Mouse (Mus musculus) small intestine, adult 2 months (tissue): ENCODE results near the gene Zfp558. TPM values are rescaled to one million over a fixed set of nuclear protein-coding genes. Genes with fewer than 3 reads are reported as not detected.

Experiments
- polyA plus RNA-seq: library from polyadenylated mRNA; depleted of rRNA; stranded (reverse); fragments of >200 nt; gene quantifications from 2 replicates; pipeline ENCODE4 v1.2.3, GENCODE M21; 2012; rRNA removed

The Zfp558 gene
- polyA plus RNA-seq, 1 experiment = not detected

Other genes starting within 250 kb of the Zfp558 start
- gene Chordc1, start 186.1 kb downstream of the Zfp558 start, polyA plus RNA-seq = 3.2 and 5.1 TPM in 2 replicates
- gene Naalad2, start 75.3 kb downstream of the Zfp558 start, polyA plus RNA-seq = 0.06 TPM in 1 of 2 replicates, not detected in the other
- gene Ubtfl1, start 73.8 kb downstream of the Zfp558 start, polyA plus RNA-seq = not detected in 2 replicates
- not detected in 2 replicates for gene Mbd3l2, start 47.6 kb downstream of the Zfp558 start, polyA plus RNA-seq
- not detected in 2 replicates for gene Mbd3l1, start 91 bp upstream of the Zfp558 start, polyA plus RNA-seq
- gene Muc16, start 196.3 kb upstream of the Zfp558 start, polyA plus RNA-seq = 0.14 TPM in 1 of 2 replicates, not detected in the other